Mouse (Mus musculus): Measurements from ENCODE around the gene Mpp3.
"Not testable (repeated sequence)": the region's sequence is repeated elsewhere in the genome, so short reads cannot be mapped to it uniquely, and the experiment has no call there.

Mpp3 gene

DNA sequence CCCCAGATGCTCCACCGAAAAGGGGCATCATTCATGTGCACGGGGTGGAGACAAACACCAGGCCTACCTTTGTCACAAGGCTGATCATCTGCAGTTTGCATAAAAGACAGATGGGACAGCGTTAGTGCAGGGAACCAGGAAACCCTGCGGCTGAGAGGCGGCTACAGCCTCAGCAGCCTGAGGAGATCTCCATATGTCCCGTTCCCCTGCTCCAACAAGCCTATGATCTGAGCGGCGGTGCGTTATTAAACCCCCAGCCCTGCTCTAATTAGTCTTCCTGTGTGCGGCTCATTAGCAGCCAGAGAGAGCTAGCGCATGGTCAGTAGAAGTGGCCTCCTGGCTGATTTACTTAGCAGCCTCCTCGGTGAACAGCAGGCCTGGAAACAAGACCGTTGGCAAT lies 18.1 kb downstream of the Mpp3 start:
- peak; percentile 17 for DNase-seq (ENCODE audit: low read depth, low spot score)

DNA sequence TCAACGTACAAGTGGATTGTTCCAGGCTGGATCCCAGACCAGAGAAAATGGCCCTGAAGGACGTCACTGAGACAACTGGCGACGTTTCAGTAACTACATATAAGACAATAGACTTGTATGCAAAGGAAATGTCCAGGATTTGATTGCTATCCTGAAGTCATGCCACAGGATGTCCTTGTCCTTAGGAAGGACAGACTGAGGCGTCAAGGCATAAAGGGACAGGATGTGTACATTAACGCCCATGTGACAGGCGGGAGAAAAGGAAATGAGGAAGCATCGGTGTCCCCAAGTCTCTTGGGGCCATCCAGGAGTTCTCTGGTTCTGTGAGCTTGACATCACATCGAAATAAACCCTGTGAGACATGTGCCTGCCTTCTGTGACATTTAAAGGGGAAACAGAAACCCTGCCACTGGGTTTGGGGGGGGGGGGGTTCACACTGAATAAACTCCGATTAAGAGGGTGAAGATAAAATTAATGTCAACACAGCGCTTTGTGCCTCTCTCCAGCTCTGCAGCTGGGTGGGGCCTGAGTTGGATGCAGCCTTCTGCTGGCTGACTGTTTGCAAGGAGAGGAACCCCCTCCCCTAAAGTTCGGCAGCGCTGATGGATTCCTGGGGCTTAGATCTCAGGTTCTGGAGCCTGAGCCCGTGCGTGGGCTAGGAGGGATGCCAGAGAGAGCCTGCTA lies 19.2 kb downstream of the Mpp3 start:
- DNase-seq (ENCODE audit: low read depth, low spot score) = no peak

DNA sequence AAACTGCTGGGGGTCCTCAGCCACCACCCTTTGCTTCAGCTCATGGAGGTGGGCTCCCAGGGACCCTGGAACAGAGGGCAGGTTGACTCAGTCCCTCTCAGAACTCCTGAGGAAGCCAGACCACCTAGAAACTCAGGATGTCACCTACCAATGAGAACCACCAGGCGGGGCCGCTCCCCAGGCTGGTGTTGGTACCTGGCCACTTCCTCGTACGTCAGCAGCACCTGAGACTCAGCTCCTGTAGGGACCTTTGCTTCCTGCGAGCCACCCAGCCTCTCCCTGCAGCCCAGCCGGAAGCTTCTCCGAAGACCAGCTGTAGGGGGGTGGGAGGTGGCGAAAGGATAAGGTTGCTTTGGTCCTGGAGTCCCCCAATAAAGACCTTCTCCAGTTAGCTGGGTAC lies 19.9 kb downstream of the Mpp3 start:
- no peak for DNase-seq (ENCODE audit: low read depth, low spot score)

DNA sequence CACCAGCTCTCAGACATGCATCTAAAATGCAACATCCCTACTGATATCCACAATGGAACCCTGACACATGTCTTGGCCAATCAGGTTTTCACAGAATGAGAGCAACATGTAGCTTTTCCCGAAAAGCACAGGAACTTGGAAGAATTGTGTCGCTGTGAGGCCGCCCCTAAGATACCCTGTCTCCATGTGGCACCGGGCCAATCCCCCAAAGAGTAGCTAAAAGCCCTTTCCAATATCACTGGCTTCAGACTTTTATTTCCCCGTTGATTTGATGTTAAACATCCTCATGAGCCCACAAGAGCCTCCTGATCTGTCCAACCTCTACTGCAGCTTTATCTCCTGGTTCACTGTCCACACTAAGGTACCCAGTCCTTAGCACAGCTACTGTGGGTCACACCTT lies 21.6 kb downstream of the Mpp3 start:
- DNase-seq (ENCODE audit: low read depth, low spot score) = no peak

DNA sequence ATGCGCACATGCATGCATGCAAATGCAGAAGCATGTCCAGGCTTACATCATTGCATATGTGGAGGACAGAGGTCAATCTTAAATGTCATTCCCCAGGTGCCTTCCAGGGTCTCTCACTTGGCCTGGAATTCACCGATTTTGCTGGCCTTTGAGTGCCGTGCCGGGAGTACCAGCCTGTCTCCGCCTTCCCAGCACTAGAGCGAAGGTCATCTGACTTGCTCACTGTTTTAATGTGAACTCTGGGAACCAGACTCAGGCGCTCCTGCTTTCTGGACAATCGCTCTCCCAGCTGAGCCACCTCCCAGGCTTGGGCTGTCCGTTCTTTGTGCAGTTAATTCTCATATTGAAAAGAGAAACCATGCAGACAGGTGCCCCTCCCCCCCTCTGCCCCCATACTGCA lies 22.0 kb downstream of the Mpp3 start:
- DNase-seq (ENCODE audit: low read depth, low spot score) = no peak

DNA sequence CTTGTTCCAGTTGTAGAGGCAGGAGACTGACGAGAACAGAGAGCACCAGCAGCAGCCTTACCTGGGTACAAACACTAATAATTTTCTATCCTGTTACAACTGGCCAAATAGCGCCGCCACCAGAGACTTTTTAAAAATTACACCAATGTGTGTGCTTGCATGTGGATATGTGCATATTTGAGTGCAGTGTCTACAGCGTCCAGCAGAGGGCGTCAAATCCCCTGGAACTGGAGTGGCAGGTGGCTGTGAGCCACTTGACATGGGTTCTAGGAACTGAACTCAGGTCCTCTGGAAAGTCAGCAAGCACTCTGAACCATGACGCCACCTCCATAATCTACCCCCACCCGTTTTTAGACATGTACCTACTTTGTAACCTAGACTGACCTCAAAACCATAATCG lies 24.0 kb downstream of the Mpp3 start:
- DNase-seq (ENCODE audit: low read depth, low spot score) = no peak

DNA sequence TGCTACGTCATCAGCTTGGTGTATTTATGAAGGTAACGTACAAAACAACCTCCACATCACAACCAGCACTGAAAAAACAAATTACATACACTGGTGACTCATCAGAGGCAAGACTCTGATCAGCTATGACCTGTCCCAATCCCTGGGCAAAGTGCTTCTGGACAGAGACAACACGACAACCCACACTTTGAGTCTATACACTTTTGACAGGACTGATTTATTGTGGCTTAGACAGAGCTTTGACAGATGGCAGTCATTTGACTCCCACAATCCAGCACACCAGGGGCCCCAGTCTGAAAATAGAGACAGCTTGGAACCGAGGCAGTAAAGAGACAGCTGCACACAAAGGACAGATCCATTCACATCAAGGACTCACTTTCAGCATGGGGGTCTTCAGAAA lies 28.8 kb downstream of the Mpp3 start:
- DNase-seq (ENCODE audit: low read depth, low spot score) = peak; percentile 42

DNA sequence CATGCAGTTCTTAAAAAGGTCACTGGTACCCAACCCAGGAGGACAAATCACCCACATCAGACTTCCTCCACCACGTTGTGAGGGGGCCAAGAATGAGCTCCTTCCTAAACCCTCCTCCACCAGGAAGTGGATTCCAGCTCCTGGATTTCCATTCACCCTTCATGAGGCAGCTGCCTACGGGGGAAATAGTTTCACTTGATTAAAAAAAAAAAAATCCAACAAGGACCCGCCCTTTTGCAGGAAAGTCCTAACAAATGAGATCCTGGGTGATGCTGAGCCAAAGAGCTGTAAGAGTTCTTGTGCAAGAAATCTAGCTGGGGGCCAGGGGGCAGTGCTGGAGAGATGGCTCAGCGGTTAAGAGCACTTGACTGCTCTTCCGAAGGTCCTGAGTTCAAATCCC lies 30.0 kb downstream of the Mpp3 start:
- DNase-seq (ENCODE audit: low read depth, low spot score) = no peak

DNA sequence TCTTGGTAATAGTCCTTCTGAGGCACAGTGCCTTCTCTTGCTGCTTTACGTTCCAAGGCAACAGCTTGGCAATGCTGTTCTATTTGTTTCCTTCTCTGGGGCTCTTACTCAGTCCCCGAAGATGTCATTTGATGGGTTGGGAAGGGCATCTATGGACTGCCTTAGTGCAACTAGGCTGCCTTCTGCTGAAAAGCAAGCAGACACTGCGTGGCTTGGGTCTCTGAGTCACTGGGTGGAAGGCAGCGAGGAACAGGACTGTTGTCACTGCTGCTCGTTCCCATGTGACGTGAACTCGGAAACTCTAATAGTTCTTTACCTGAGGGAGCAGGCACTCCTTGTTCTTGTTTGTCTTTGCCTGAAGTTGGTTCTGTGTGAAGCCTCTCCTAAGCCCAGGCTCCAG lies 32.3 kb downstream of the Mpp3 start:
- DNase-seq (ENCODE audit: low read depth, low spot score) = no peak

DNA sequence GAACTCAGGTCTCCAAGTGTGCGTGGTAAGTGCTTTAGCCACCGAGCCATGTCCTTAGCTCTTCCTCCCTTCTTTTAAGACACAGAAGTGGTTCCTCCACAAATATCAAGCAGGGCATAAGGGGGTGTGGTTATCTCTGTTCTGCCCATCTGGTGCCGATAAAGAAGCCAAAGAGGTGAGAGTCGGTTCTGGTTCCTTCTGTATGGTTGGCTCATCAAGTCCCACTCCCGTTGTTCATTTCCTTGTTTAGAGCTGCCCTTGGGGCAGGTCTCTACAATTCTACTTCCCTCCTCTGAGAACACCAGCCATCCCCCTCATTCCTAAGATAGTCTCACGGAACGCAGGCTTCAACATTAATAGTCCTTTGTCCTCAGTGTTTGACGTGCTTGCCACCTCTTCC lies 34.2 kb downstream of the Mpp3 start:
- DNase-seq (ENCODE audit: low read depth, low spot score) = no peak

DNA sequence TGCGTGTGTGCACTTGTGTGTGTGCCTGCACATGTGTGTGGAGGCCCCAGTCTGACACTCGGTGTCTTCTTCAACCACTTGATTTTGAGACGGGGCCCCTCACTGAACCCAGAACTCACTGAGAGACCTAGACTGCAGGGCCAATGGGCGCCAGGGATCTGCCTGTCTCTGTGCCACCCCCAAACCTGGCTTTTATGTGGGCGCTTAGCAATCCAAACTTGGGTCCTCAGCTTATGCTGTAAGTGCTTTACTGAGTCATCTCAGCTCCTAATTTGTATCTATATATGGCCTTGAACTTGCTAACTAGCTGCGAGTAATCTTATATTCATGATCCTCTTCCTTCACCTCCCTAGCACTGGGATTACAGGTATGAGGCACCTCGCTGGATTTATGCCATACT lies 35.9 kb downstream of the Mpp3 start:
- no peak for DNase-seq (ENCODE audit: low read depth, low spot score)

DNA sequence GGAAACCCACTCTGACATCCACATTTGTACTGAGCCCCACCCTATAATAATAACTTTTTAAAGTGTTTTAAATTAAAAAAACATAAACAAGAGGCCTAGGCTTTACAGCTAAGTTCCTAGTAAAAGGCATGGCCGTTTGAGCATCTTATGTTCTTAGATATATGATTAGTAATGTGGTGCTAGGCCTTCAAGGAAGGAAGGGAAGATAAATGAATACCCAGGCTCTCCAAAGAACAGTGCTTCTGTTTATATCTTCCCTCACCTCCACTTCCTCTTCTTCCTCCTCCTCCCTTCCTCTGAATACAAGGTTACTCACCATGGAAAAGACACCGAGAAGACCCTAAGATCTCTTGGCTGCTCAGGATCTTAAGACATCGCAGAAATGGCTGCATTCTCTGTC lies 36.4 kb downstream of the Mpp3 start:
- no peak for DNase-seq (ENCODE audit: low read depth, low spot score)

DNA sequence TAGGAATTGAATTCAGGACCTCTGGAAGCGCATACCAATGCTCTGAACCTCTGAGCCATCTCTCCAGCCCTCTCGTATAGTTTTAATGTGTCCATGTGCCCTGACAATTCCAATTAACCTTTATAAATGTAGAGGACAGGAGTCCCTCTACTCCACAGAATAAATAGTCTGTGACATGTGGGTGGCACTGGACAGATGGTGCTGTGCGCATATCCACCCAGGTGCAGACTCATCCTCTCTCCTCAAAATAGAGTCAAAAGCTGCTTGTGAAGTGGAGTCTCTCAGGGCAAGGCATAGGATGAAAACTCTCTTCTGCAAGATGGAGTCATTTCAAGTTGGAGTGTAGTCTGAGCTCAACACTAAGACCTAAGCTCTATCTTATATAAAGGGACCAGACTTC lies 38.0 kb downstream of the Mpp3 start:
- no peak for DNase-seq (ENCODE audit: low read depth, low spot score)

DNA sequence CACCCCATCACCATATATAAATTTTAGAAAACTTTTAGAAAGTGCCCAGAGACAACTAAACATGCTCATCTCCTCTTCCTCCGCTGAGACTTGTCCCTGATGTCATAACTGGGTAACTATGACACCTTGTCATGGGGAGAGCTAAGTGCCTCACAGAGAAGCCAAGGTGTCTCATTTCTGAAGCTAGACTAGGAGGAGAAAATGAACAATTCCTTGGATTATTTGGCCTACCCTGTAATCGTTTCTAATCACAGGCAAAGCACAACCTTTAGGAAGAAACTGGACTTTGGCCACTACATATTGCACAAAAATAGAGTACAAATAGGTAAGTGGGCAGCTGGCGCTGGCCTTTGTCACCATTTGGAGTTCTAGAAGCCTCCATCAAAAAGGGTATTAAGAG lies 41.3 kb downstream of the Mpp3 start, which contains the start of gene Dusp3:
Gene Dusp3 (minus strand): TSS at position 101 of the 400 bp plus-strand sequence.
- no peak for DNase-seq (ENCODE audit: low read depth, low spot score)

DNA sequence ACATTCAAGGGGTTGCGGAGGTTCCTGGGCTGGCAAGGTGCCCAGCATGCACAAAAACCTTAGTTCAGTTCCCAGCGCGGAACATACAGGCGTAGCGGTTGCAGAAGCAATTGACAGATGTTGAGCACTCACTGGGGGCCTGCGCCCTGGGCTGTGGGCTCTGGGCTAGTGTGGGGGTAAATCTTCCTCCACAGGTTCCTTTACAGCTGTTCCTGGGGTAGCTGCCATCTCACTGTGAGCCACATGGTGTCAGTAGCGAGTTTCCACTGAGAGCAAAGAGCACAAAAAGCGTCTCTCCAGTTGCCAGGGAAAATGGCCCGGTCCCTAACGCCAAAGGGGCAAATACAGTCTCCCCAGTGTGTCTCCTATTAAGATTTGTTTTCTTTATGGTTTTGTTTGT lies 42.3 kb downstream of the Mpp3 start:
- DNase-seq (ENCODE audit: low read depth, low spot score) = peak; percentile 90

DNA sequence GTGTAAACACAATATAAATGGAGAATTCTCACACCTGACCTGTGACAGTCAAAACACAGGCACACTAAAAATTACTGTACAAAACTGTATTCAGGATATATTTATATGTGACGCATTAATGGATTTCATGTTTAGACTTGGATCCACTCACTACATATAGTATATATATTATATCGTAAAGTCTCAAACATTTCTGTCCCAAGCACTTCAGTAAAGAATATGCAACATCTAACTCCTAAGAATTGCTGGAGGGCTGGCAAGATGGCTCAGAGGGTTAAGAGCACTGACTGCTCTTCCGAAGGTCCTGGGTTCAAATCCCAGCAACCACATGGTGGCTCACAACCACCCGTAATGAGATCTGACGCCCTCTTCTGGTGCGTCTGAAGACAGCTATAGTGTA lies 42.8 kb downstream of the Mpp3 start:
- not testable (repeated sequence) for DNase-seq (ENCODE audit: low read depth, low spot score)

DNA sequence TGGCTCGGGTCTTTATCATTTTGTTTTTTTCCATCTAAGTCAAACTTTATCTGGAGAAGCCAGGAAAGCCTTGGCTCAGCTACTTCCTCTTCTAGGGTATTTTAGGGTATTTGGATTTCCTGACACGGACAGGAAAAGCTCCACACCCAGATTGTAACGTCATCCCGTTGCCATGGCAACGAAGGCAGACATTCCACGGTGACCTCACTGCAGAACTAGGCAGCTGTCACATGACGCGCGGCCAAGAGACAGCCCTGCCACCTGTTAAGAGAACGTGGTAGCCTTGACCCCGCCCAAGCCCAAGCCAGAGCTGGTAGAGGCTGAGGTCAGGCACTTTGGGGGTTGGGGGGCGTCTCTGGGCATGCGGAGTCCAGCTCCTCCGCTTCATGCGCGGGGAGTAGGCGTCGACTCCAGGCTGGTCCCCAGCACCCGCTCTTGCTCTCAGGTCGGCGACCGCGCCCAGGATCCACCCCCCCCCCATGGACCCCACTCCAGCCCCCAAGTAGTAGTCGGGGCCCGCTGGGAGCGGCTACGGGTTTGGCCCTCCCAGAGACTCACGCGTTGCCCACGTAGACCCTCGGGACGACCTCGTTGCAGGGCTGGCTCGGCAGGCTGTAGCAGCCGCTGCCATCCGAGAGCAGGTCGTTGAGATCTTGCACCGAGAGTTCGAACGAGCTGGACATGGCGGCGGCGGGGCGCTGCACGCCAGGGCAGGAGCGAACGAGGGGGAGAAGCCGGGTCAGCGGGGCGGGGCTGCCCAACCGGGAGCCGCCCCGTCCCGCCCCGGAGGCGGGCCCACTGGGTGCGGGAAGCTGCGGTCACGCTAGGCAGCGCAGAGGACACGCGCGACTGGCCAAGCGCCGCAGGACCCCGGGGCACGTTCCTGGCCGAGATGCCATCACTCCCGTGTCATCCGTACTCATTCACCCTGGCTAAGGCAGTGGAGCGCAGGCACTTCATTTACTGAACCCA lies 43.9 kb downstream of the Mpp3 start, which contains the start of gene Cfap97d1:
Gene Cfap97d1 (plus strand): TSS at position 226 of the 972 bp plus-strand sequence.
- peak; percentile 98 for DNase-seq (ENCODE audit: low read depth, low spot score)

DNA sequence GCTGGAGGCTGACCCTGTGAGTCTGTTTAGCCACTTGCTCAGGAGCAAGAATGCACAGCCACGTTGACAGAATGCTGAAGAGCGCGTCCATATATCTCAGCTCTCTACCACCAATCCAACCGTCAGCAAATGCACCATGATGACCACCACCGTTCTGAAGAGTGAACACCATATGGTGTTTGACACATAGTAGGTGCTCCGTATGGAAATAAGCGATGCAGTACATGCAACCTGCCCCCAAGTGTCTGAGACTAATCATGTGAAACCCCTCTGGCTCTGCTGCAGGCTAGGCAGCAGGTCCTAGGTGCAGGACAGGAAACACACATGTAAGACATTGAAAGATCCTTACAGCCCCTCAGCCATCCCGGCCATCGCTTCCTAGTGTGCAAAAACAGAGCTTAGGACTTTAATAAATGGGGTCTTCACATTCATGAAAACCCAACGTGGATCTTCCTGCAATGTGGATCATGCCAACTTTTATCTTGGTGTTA lies 44.8 kb downstream of the Mpp3 start:
- DNase-seq (ENCODE audit: low read depth, low spot score) = no peak

DNA sequence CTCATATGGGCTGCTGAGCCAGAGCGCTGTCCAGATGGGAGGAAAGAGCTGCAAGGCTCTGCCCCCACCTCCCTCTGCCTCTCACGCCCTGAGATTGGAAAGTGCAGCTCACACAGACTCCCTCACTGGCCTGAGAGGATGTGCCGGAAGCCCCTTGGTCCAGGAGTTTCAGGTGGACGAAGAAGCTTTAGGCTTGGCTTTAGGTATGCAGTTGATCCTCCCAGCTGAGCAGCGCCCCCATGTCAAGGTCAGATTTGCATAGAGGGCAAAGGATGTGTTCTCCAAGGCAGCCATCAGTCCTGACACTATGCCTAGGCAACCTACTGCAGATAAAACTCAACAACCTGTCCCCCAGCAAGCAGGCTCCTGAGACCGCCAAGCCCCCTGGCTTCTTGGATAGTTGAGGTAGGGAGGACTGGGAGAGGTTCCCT lies 45.3 kb downstream of the Mpp3 start:
- DNase-seq (ENCODE audit: low read depth, low spot score) = no peak

DNA sequence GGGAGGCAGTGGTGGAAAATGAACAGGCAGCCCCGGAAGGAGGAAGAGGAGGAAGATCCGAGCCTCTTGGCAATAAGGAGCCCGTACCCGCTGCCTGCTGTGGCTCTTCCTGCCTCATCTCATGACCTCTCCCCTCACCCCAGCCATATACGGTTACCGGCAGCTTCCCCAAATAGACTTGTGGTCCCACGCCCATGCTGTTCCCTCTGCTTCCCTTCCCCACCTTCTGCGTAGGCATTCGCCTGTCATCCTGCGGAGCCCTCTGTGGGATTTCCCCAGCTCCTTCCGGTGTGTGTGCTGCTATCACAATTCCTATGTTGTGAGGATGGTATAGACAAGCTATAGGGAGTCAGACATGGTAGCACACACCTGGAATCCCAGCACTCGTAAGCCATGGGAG lies 46.4 kb downstream of the Mpp3 start:
- no peak for DNase-seq (ENCODE audit: low read depth, low spot score)

DNA sequence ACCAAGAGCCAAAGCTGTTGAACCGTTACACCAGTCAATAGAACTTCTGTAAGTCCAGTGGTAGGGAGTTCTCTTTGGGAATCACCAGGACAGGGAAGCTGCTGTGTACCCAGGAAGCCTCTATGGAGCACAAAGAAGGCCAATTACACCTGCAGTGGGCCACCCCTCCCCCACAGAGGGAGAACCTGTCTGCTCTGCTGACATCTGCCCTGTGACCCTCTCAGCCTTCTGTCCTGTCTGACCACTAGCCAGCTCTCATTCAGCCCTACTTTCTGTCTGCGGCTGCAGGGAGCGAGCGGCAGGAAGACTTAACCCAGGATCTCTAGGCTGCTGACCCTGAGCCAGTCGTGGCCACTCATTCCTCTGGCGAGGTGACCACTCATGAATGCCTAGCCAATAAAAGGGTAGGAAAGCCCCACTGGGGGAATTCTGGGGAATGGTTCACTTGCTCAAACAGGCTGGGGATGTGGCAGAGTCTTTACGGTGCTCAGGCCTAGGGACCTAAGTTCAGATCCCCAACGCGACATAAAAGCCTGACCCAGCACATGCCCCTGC lies 47.6 kb downstream of the Mpp3 start:
- DNase-seq (ENCODE audit: low read depth, low spot score) = no peak

DNA sequence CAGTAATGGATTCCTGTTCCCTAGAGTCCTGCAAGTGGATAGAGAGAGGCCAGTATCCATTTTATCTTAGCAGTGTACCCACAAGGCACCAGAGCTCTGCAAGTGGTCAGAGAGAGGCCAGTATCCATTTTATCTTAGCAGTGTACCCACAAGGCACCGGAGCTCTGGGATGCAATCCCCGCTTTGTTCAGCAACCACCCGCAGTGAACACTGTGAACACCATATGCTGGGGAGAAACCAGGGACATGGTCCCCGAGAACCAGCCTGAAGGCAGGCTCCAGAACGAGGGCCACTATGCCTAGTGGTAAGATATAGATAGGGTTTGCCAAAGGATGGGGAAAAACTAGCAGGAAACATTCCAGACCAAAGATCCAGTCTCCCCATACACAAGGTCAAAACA lies 49.1 kb downstream of the Mpp3 start:
- DNase-seq (ENCODE audit: low read depth, low spot score) = no peak
